Mouse (Mus musculus): ENCODE measurements around the gene Sertad1. TPM values are rescaled to one million over a fixed set of nuclear protein-coding genes. Genes with fewer than 3 reads are reported as not detected.

Sertad1 gene
- polyA plus RNA-seq, 1 experiment: 19.4 TPM

DNA sequence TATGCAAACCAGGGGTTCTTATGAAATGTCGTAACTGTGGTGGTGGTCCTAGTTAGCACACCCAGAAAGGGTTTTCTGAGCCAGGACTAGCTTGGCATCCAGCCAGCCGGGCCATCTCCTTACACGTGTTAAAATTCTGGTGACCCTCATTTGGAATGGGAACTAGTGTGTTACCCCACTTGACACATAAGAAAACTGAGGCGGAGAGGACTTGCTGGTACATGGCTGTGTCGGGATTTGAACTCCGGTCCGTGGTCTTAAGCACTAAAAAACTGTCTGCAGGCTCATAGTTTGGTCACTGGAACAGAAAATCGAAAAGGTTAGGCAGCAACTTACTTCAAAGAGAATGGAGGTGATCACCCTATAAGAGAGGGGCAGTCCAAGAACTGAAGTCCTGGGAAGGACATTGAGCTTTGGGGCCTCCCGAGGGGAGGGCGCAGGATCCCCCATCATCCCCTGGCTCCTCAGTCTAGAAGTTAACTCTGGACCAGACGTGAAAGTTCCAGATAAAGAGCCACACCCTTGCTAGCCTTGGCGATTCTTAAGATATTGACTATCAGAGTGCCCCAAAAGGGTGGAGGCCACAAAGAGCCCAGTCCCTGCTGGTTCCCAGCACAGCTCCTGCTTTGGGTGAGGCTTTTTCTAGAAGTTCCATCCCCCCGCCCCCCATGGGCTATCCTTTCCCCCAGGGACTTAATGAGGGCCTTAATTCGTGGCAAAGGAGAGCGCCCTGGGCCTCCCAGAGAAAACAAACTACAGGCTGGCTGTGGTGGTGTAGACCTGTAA, 38.1 kb upstream of the Sertad1 start:
- WGBS: 58% methylated on average over 15 of the region's 15 CpGs
- no peak for DNase-seq
- TF ChIP-seq CTCF (conservative IDR thresholded peaks at IDR 0.05; ENCODE audit: insufficient read depth, insufficient read length, low read depth, low read length) (no peak), POLR2A (IDR thresholded peaks at IDR 0.05; ENCODE audit: low read depth, low read length) (no peak)
- Histone ChIP-seq H3K4me1 (ENCODE audit: control insufficient read depth, insufficient read depth, low read length) (no peaks in the 10 kb centered on the region; the same call in 1 of the 2 replicates), H3K4me3 (ENCODE audit: insufficient read depth, low read depth, low read length) (peak overlapping the region; percentile 69), H3K27ac (ENCODE audit: insufficient read depth, low read depth, low read length) (no peak overlapping the region), H3K27me3 (replicated peaks; ENCODE audit: control insufficient read depth, insufficient read depth, low read length) (no peaks in the 10 kb centered on the region), H3K36me3 (ENCODE audit: control insufficient read depth, insufficient read depth, low read length) (no peaks in the 10 kb centered on the region)

GRCm38 (mm10) chr7:27449256-27449862, 37.4 kb upstream of the Sertad1 start:
- 58% methylated on average over 10 of the region's 10 CpGs for WGBS

DNA sequence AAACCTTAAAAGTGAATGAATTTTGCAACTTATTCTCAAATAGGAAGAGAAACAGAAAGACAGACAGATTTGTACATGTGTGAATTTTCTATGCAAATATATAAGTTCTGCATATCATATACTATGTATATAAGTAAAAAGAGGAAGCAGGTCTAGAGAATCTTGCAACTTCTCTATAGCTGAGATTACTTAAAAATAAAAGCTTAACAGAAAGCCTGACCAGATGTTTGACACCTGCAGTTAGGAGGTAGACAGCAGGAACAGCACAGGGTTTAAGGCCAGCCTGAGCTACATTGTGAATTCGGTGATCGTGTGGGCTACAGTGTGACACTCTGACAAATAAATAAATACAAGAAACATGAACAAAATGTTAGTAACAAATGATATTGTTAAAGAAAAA, 35.4 kb upstream of the Sertad1 start:
- TF ChIP-seq POLR2A (IDR thresholded peaks at IDR 0.05; ENCODE audit: low read depth, low read length): no peak
- TF ChIP-seq CTCF (conservative IDR thresholded peaks at IDR 0.05; ENCODE audit: insufficient read depth, insufficient read length, low read depth, low read length): no peak
- no peaks in the 10 kb centered on the region for H3K36me3 ChIP-seq (ENCODE audit: control insufficient read depth, insufficient read depth, low read length)
- H3K27ac ChIP-seq (ENCODE audit: insufficient read depth, low read depth, low read length): no peak overlapping the region
- H3K4me3 ChIP-seq (ENCODE audit: insufficient read depth, low read depth, low read length): no peak overlapping the region
- H3K27me3 ChIP-seq (replicated peaks; ENCODE audit: control insufficient read depth, insufficient read depth, low read length): no peaks in the 10 kb centered on the region
- no peak for DNase-seq
- WGBS: 98% methylated on average over 2 of the region's 2 CpGs
- H3K4me1 ChIP-seq (ENCODE audit: control insufficient read depth, insufficient read depth, low read length): no peaks in the 10 kb centered on the region; the same call in 1 of the 2 replicates

More at GRCm38 (mm10) chr7:27449256-27449862, 37.4 kb upstream of the Sertad1 start:
- Histone ChIP-seq H3K27me3 (replicated peaks; ENCODE audit: control insufficient read depth, insufficient read depth, low read length) (no peaks in the 10 kb centered on the region), H3K27ac (ENCODE audit: insufficient read depth, low read depth, low read length) (no peak overlapping the region), H3K36me3 (ENCODE audit: control insufficient read depth, insufficient read depth, low read length) (no peaks in the 10 kb centered on the region), H3K4me3 (ENCODE audit: insufficient read depth, low read depth, low read length) (no peak overlapping the region), H3K4me1 (ENCODE audit: control insufficient read depth, insufficient read depth, low read length) (no peaks in the 10 kb centered on the region; the same call in 1 of the 2 replicates)
- TF ChIP-seq CTCF (conservative IDR thresholded peaks at IDR 0.05; ENCODE audit: insufficient read depth, insufficient read length, low read depth, low read length) (peak; percentile 52), POLR2A (IDR thresholded peaks at IDR 0.05; ENCODE audit: low read depth, low read length) (no peak)
- peak; percentile 79 for DNase-seq

GRCm38 (mm10) chr7:27452206-27452770, 34.4 kb upstream of the Sertad1 start:
- H3K4me3 ChIP-seq (ENCODE audit: insufficient read depth, low read depth, low read length): no peak overlapping the region
- DNase-seq: peak; percentile 60
- no peaks in the 10 kb centered on the region for H3K36me3 ChIP-seq (ENCODE audit: control insufficient read depth, insufficient read depth, low read length)
- no peak for TF ChIP-seq POLR2A (IDR thresholded peaks at IDR 0.05; ENCODE audit: low read depth, low read length)
- no peak for TF ChIP-seq CTCF (conservative IDR thresholded peaks at IDR 0.05; ENCODE audit: insufficient read depth, insufficient read length, low read depth, low read length)
- no peaks in the 10 kb centered on the region; the same call in 1 of the 2 replicates for H3K4me1 ChIP-seq (ENCODE audit: control insufficient read depth, insufficient read depth, low read length)
- H3K27me3 ChIP-seq (replicated peaks; ENCODE audit: control insufficient read depth, insufficient read depth, low read length): no peaks in the 10 kb centered on the region
- 57% methylated on average over 13 of the region's 13 CpGs for WGBS
- H3K27ac ChIP-seq (ENCODE audit: insufficient read depth, low read depth, low read length): no peak overlapping the region

DNA sequence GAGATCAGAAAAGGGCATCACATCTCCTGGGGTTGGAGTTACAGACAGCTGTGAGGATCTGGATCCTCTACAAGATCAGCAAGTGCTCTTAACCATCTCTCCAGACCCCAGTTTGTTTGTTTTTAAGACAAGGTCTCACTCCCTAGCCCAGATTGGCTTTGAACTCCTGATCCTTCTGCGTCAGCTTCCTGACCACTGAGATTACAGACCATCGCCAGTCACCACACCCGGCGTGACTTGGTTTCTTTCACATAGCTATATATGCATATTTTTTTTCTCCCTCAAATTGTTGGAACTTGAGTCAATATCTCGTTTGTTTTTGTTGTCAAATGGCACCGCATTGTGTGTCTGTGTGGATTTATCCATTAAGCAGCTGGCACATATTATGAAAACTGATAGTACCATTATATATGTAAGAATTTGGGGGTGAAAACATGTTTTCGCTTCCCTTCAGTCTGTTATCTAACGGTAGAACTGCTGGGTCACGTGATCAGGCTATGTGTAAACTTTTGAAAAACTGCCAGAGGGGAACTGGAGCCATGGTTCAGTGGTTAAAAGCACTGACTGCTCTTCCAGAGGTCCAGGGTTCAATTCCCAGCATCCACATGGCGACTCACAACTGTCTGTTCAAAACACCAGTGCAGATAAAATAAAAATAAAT, 32.1 kb upstream of the Sertad1 start:
- TF ChIP-seq POLR2A (IDR thresholded peaks at IDR 0.05; ENCODE audit: low read depth, low read length) (no peak), CTCF (conservative IDR thresholded peaks at IDR 0.05; ENCODE audit: insufficient read depth, insufficient read length, low read depth, low read length) (no peak)
- H3K27ac ChIP-seq (ENCODE audit: insufficient read depth, low read depth, low read length): no peak overlapping the region
- peak; percentile 50 for DNase-seq
- H3K27me3 ChIP-seq (replicated peaks; ENCODE audit: control insufficient read depth, insufficient read depth, low read length): no peaks in the 10 kb centered on the region
- 67% methylated on average over 10 of the region's 10 CpGs for WGBS
- H3K36me3 ChIP-seq (ENCODE audit: control insufficient read depth, insufficient read depth, low read length): no peaks in the 10 kb centered on the region
- no peak overlapping the region for H3K4me3 ChIP-seq (ENCODE audit: insufficient read depth, low read depth, low read length)
- H3K4me1 ChIP-seq (ENCODE audit: control insufficient read depth, insufficient read depth, low read length): no peaks in the 10 kb centered on the region

GRCm38 (mm10) chr7:27455273-27455672, 31.4 kb upstream of the Sertad1 start:
- Histone ChIP-seq H3K27ac (ENCODE audit: insufficient read depth, low read depth, low read length) (no peak overlapping the region), H3K27me3 (replicated peaks; ENCODE audit: control insufficient read depth, insufficient read depth, low read length) (no peaks in the 10 kb centered on the region), H3K4me1 (ENCODE audit: control insufficient read depth, insufficient read depth, low read length) (no peaks in the 10 kb centered on the region), H3K36me3 (ENCODE audit: control insufficient read depth, insufficient read depth, low read length) (no peaks in the 10 kb centered on the region), H3K4me3 (ENCODE audit: insufficient read depth, low read depth, low read length) (no peak overlapping the region)
- TF ChIP-seq POLR2A (IDR thresholded peaks at IDR 0.05; ENCODE audit: low read depth, low read length) (no peak), CTCF (conservative IDR thresholded peaks at IDR 0.05; ENCODE audit: insufficient read depth, insufficient read length, low read depth, low read length) (no peak)
- 97% methylated on average over 3 of the region's 3 CpGs for WGBS
- DNase-seq: no peak

Measured in kidney, adult 2 months (tissue).